Mouse (Mus musculus) heart, embryonic 14.5 days (tissue): ENCODE results near the gene Kansl2. TPM values are rescaled to one million over a fixed set of nuclear protein-coding genes. Genes with fewer than 3 reads are reported as not detected.

Experiments used
- ATAC-seq: fragments of 200-750 bp; cut with Nextera tagmentation; 2 replicates; pipeline ENCODE4 v1.8.0; 2017; ENCODE audit warnings: low read depth, moderate TSS enrichment; ENCODE audit not compliant: insufficient number of reproducible peaks, insufficient read depth, low FRiP score
- H3K27ac ChIP-seq, 2 experiments: fragments of 200-500 bp in 1 of 2; fragments of 300-500 bp in 1 of 2; sonication (generic) in 1 of 2; replicated peaks in 1 of 2; 2 replicates each; pipeline ENCODE4 v1.5.1; 2012 to 2014; ENCODE audit warnings: low read depth in 2 of 2, low read length in 2 of 2, control low read depth in 1 of 2, mild to moderate bottlenecking in 1 of 2, mixed read lengths in 1 of 2; ENCODE audit not compliant: control insufficient read depth in 1 of 2, insufficient read depth in 1 of 2
- H3K27me3 ChIP-seq: fragments of 300-500 bp; sonication (generic); 2 replicates; pipeline ENCODE4 v1.6.1; 2014; ENCODE audit warnings: mild to moderate bottlenecking, low read length, control low read depth; ENCODE audit not compliant: control insufficient read depth, insufficient read depth
- H3K36me3 ChIP-seq: fragments of 300-500 bp; sonication (generic); 2 replicates; pipeline ENCODE4 v1.6.1; 2014; ENCODE audit warnings: mild to moderate bottlenecking, control low read depth, low read length, mixed read lengths; ENCODE audit not compliant: control insufficient read depth, insufficient read depth
- H3K4me1 ChIP-seq, 2 experiments: fragments of 200-500 bp in 1 of 2; fragments of 300-500 bp in 1 of 2; sonication (generic) in 1 of 2; 2 replicates each; pipeline ENCODE4 v1.6.1; 2012 to 2014; ENCODE audit warnings: low read length in 2 of 2, control low read depth in 1 of 2, mixed read lengths in 1 of 2; ENCODE audit not compliant: control insufficient read depth in 2 of 2, insufficient read depth in 2 of 2
- H3K4me2 ChIP-seq: fragments of 300-500 bp; sonication (generic); 2 replicates; pipeline ENCODE4 v1.6.1; 2014; ENCODE audit warnings: mild to moderate bottlenecking, low read length
- H3K4me3 ChIP-seq, 2 experiments: fragments of 200-500 bp in 1 of 2; fragments of 300-500 bp in 1 of 2; sonication (generic) in 1 of 2; 2 replicates each; pipeline ENCODE4 v1.5.1; 2012 to 2014; ENCODE audit warnings: low read length in 2 of 2, mild to moderate bottlenecking in 2 of 2, control low read depth in 1 of 2, low read depth in 1 of 2, moderate library complexity in 1 of 2; ENCODE audit not compliant: control insufficient read depth in 1 of 2, insufficient read depth in 1 of 2
- H3K9ac ChIP-seq: fragments of 300-500 bp; sonication (generic); 2 replicates; pipeline ENCODE4 v1.6.1; 2014; ENCODE audit warnings: mild to moderate bottlenecking, low read length
- H3K9me3 ChIP-seq: fragments of 300-500 bp; sonication (generic); 2 replicates; pipeline ENCODE4 v1.6.1; 2016; ENCODE audit warnings: low read length, control low read depth; ENCODE audit not compliant: control insufficient read depth
- WGBS: fragments of 180-500 bp; shearing (Covaris S2); extraction: QIAGEN DNeasy Blood & Tissue Kit; methylation state at CpG from one replicate; pipeline ENCODE4 v1.1.7; 2014; 5-methylcytosine and 5-hydroxymethylcytosine counted together
- microRNA-seq: library from miRNA; unstranded; fragments of <30 nt; microRNA quantifications from one replicate; pipeline ENCODE4, GENCODE M21; 2016
- polyA plus RNA-seq: library from polyadenylated mRNA; unstranded; fragments of >200 nt; fragmentation: Nextera tagmentation; extraction: Ambion mirVana; gene quantifications from 2 replicates; pipeline ENCODE4 v1.2.1, GENCODE M21; 2014

The Kansl2 gene
- polyA plus RNA-seq, 1 experiment from 2014 or later, result 74.1 TPM

DNA sequence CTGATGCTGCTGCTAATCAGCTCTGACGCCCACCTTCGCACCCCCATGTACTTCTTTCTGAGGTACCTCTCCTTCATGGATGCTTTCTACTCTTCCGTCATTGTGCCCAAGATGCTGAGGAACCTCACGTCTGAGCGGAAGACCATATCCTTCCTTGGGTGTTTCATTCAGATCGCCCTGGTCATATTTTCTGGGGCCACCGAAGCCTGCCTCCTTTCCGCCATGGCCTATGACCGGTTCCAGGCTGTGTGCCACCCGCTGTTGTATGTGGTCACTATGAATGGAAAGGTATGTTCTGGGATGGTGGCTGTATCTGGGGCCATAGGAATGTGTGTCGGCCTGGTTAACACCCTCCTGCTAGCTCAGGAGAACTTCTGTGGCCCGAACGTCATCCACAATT, 62.5 kb downstream of the Kansl2 start:
- Histone ChIP-seq H3K36me3 (no peaks in the 10 kb centered on the region), H3K4me3 (no peak overlapping the region), H3K27ac (no peak overlapping the region), H3K9ac (no peak overlapping the region), H3K9me3 (0 out of 2 replicates have a peak, but pooled peaks cover 3% of the 10 kb centered on the region), H3K27me3 (no peaks in the 10 kb centered on the region), H3K4me2 (no peak overlapping the region), H3K4me1 (no peaks in the 10 kb centered on the region)
- no peak for ATAC-seq
- 87% methylated on average over 13 of the region's 13 CpGs for WGBS

DNA sequence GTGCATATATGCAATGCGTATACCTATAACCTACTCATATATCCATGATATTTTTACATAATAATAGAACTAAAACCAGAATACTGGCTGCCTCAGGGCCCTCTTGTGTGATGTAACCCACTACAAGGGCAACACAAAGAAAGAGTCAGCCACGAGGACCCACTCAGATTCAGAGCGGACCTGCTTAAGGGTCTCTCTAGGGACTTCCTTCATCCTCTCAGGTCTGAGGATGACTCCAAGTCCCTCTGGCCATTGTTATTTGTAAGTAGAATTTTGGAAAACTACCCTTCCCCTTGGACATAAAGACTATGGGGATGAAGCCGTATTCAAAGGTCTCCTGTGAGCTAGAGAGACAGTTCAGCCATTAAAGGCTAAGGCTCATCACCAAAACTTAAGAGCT, 64.5 kb downstream of the Kansl2 start, which contains the start of gene OR5BS1P:
OR5BS1P (plus strand) TSS at position 301 of the 400 bp plus-strand sequence.
- Histone ChIP-seq H3K9ac (no peak within 1 kb of the TSS), H3K27me3 (no peaks in the 10 kb centered on the region), H3K4me2 (no peak within 1 kb of the TSS), H3K9me3 (0 out of 2 replicates have a peak, but pooled peaks cover 3% of the 10 kb centered on the region), H3K4me3 (no peak within 1 kb of the TSS), H3K36me3 (no peaks in the 10 kb centered on the region), H3K27ac (no peak within 1 kb of the TSS), H3K4me1 (no peaks in the 10 kb centered on the region)
- 82% methylated on average over 4 of the region's 4 CpGs for WGBS
- no peak for ATAC-seq

Small RNA genes lying within 50 kb of the gene (microRNA-seq; reads per million reads assigned to microRNA genes)
- gene Mir1291, result not detected

Other genes starting within 250 kb of the Kansl2 start
- gene Zfp641, start 238.1 kb downstream of the Kansl2 start, polyA plus RNA-seq, result 1.5 and 1.6 TPM in 2 replicates
- not detected in 2 replicates for gene Olfr285, start 216.9 kb downstream of the Kansl2 start, polyA plus RNA-seq
- not detected in 2 replicates for gene Olfr284, start 193.3 kb downstream of the Kansl2 start, polyA plus RNA-seq
- not detected in 2 replicates for gene Olfr283, start 153.3 kb downstream of the Kansl2 start, polyA plus RNA-seq
- not detected in 2 replicates for gene Olfr282, start 103.0 kb downstream of the Kansl2 start, polyA plus RNA-seq
- gene Olfr281, start 81.7 kb downstream of the Kansl2 start, polyA plus RNA-seq, result not detected in 2 replicates
- gene OR5BS1P, start 64.4 kb downstream of the Kansl2 start, polyA plus RNA-seq, result not detected in 2 replicates
- 0.27 TPM in 1 of 2 replicates, not detected in the other for gene Lalba, start 51.5 kb downstream of the Kansl2 start, polyA plus RNA-seq
- gene Olfr279, start 41.9 kb downstream of the Kansl2 start, polyA plus RNA-seq, result not detected in 2 replicates
- gene Ccnt1, start 36.7 kb upstream of the Kansl2 start, polyA plus RNA-seq, result 34.0 and 39.2 TPM in 2 replicates
- 0.53 and 0.66 TPM in 2 replicates for gene 4930415O20Rik, start 36.7 kb upstream of the Kansl2 start, polyA plus RNA-seq
- gene Adcy6, start 75.8 kb upstream of the Kansl2 start, polyA plus RNA-seq, result 35.2 and 43.7 TPM in 2 replicates
- gene Cacnb3, start 96.6 kb upstream of the Kansl2 start, polyA plus RNA-seq, result 6.1 and 6.6 TPM in 2 replicates
- 16.9 and 18.2 TPM in 2 replicates for gene Ddx23, start 128.6 kb upstream of the Kansl2 start, polyA plus RNA-seq
- 0.61 and 1.3 TPM in 2 replicates for gene Rnd1, start 143.2 kb upstream of the Kansl2 start, polyA plus RNA-seq
- 0.42 and 0.89 TPM in 2 replicates for gene Ccdc65, start 173.9 kb upstream of the Kansl2 start, polyA plus RNA-seq
- 21.5 and 23.4 TPM in 2 replicates for gene Fkbp11, start 193.9 kb upstream of the Kansl2 start, polyA plus RNA-seq
- 26.7 and 31.9 TPM in 2 replicates for gene Arf3, start 228.9 kb upstream of the Kansl2 start, polyA plus RNA-seq
- gene Wnt10b, start 243.9 kb upstream of the Kansl2 start, polyA plus RNA-seq, result not detected in 2 replicates